Mouse (Mus musculus) macrophage (primary cell): ENCODE measurements around the gene Tesk2. TPM values are rescaled to one million over a fixed set of nuclear protein-coding genes. Genes with fewer than 3 reads are reported as not detected.

Experiments used
- H3K27ac ChIP-seq: fragments of 350-480 bp; formaldehyde crosslinking; 2 replicates; pipeline ENCODE4 v1.9.0; 2021
- H3K36me3 ChIP-seq: fragments of 350-480 bp; formaldehyde crosslinking; 2 replicates; pipeline ENCODE4 v1.9.0; 2021; ENCODE audit errors: inconsistent target
- H3K4me3 ChIP-seq: fragments of 350-480 bp; formaldehyde crosslinking; 2 replicates; pipeline ENCODE4 v1.9.0; 2021; ENCODE audit errors: inconsistent target
- H3K79me2 ChIP-seq: fragments of 350-480 bp; formaldehyde crosslinking; 2 replicates; pipeline ENCODE4 v1.9.0; 2021; ENCODE audit errors: inconsistent target
- WGBS: methylation state at CpG from one replicate; pipeline ENCODE4 v1.1.7; 2026; ENCODE audit warnings: inconsistent platforms; ENCODE audit not compliant: missing documents; 5-methylcytosine and 5-hydroxymethylcytosine counted together
- polyA plus RNA-seq: library from polyadenylated mRNA; stranded (reverse); fragments of 250-400 nt; gene quantifications from 3 replicates; pipeline ENCODE4 v1.2.4, GENCODE M21; 2018; ENCODE audit warnings: inconsistent platforms

The Tesk2 gene
- polyA plus RNA-seq, 1 experiment from 2014 or later: 8.1 TPM

- no peaks in the 10 kb centered on the region for H3K36me3 ChIP-seq
- H3K79me2 ChIP-seq: no peaks in the 10 kb centered on the region
- peak overlapping the region; percentile 92 for H3K27ac ChIP-seq
- 12% methylated on average over 3 of the region's 3 CpGs for WGBS
- H3K4me3 ChIP-seq: no peak overlapping the region
These were observed 68.2 kb downstream of the Tesk2 start for GRCm38 (mm10) chr4:116788956-116789355.

GRCm38 (mm10) chr4:116792453-116792852 lies 71.7 kb downstream of the Tesk2 start:
- Histone ChIP-seq H3K79me2 (no peaks in the 10 kb centered on the region), H3K27ac (no peak overlapping the region), H3K36me3 (no peaks in the 10 kb centered on the region), H3K4me3 (no peak overlapping the region)
- WGBS: 97% methylated on average over 8 of the region's 8 CpGs

- 73% methylated on average over 2 of the region's 2 CpGs for WGBS
- no peaks in the 10 kb centered on the region for H3K36me3 ChIP-seq
These were observed 73.5 kb downstream of the Tesk2 start for GRCm38 (mm10) chr4:116794273-116794672.

GRCm38 (mm10) chr4:116796442-116797110 lies 75.8 kb downstream of the Tesk2 start:
- no peak overlapping the region for H3K4me3 ChIP-seq
- H3K79me2 ChIP-seq: no peaks in the 10 kb centered on the region
- H3K27ac ChIP-seq: no peak overlapping the region
- peaks cover 6% of the 10 kb centered on the region; the same call in 1 of the 2 replicates for H3K36me3 ChIP-seq
- WGBS: 91% methylated on average over 1 of the region's 1 CpGs

More at GRCm38 (mm10) chr4:116794273-116794672, 73.5 kb downstream of the Tesk2 start:
- H3K79me2 ChIP-seq: no peaks in the 10 kb centered on the region
- no peak overlapping the region for H3K27ac ChIP-seq
- H3K4me3 ChIP-seq: no peak overlapping the region

GRCm38 (mm10) chr4:116799901-116800300 lies 79.2 kb downstream of the Tesk2 start:
- H3K27ac ChIP-seq: no peak overlapping the region
- peaks cover 39% of the 10 kb centered on the region for H3K36me3 ChIP-seq
- WGBS: 42% methylated on average over 5 of the region's 5 CpGs
- no peaks in the 10 kb centered on the region for H3K79me2 ChIP-seq
- H3K4me3 ChIP-seq: no peak overlapping the region

- peaks cover 33% of the 10 kb centered on the region for H3K36me3 ChIP-seq
- H3K79me2 ChIP-seq: peaks cover 19% of the 10 kb centered on the region
- peak within 1 kb of the TSS; percentile 77 for H3K4me3 ChIP-seq
- under 1% methylated on average over 56 of the region's 58 CpGs for WGBS
- H3K27ac ChIP-seq: peak within 1 kb of the TSS; percentile 89
These were observed 86.7 kb downstream of the Tesk2 start, which contains the start of the genes Toe1 and Mutyh for GRCm38 (mm10) chr4:116807197-116808129. Toe1 (minus strand) TSS chr4:116807640. Mutyh (plus strand) TSS chr4:116807723.

GRCm38 (mm10) chr4:116811012-116811411 lies 90.3 kb downstream of the Tesk2 start:
- WGBS: 51% methylated on average over 3 of the region's 3 CpGs
- peaks cover 13% of the 10 kb centered on the region for H3K79me2 ChIP-seq

GRCm38 (mm10) chr4:116815276-116815675 lies 94.5 kb downstream of the Tesk2 start:
- H3K27ac ChIP-seq: no peak overlapping the region
- no peaks in the 10 kb centered on the region for H3K79me2 ChIP-seq
- no peaks in the 10 kb centered on the region for H3K36me3 ChIP-seq
- WGBS: 93% methylated on average over 5 of the region's 5 CpGs
- no peak overlapping the region for H3K4me3 ChIP-seq

More at GRCm38 (mm10) chr4:116811012-116811411, 90.3 kb downstream of the Tesk2 start:
- Histone ChIP-seq H3K4me3 (no peak overlapping the region), H3K27ac (no peak overlapping the region), H3K36me3 (no peaks in the 10 kb centered on the region)

GRCm38 (mm10) chr4:116817486-116817885 lies 96.7 kb downstream of the Tesk2 start:
- 86% methylated on average over 5 of the region's 6 CpGs for WGBS
- no peaks in the 10 kb centered on the region for H3K36me3 ChIP-seq
- no peaks in the 10 kb centered on the region for H3K79me2 ChIP-seq
- H3K27ac ChIP-seq: no peak overlapping the region
- H3K4me3 ChIP-seq: no peak overlapping the region

- H3K79me2 ChIP-seq: no peaks in the 10 kb centered on the region
- no peaks in the 10 kb centered on the region for H3K36me3 ChIP-seq
- no peak overlapping the region for H3K4me3 ChIP-seq
- WGBS: 59% methylated on average over 32 of the region's 32 CpGs
- H3K27ac ChIP-seq: no peak overlapping the region
These were observed 99.5 kb downstream of the Tesk2 start for GRCm38 (mm10) chr4:116819968-116820901.

- WGBS: 1% methylated on average over 51 of the region's 51 CpGs
- no peak overlapping the region for H3K27ac ChIP-seq
- H3K4me3 ChIP-seq: peak overlapping the region; percentile 50
- H3K36me3 ChIP-seq: no peaks in the 10 kb centered on the region
- no peaks in the 10 kb centered on the region for H3K79me2 ChIP-seq
These were observed 100.3 kb downstream of the Tesk2 start for GRCm38 (mm10) chr4:116820902-116821693.

- no peaks in the 10 kb centered on the region for H3K79me2 ChIP-seq
- no peaks in the 10 kb centered on the region for H3K36me3 ChIP-seq
- no peak within 1 kb of the TSS for H3K27ac ChIP-seq
- WGBS: 11% methylated on average over 9 of the region's 9 CpGs
- peak within 1 kb of the TSS; percentile 50 for H3K4me3 ChIP-seq
These were observed 100.9 kb downstream of the Tesk2 start, which contains the start of gene Hpdl for GRCm38 (mm10) chr4:116821694-116822016. Hpdl (minus strand) TSS chr4:116821707.

- H3K27ac ChIP-seq: no peak overlapping the region; the same call in 1 of the 2 replicates
- H3K36me3 ChIP-seq: no peaks in the 10 kb centered on the region
- peak overlapping the region; percentile 47 for H3K4me3 ChIP-seq
- whole genome bisulfite sequencing: 3% methylated on average over 29 of the region's 29 CpGs
- H3K79me2 ChIP-seq: no peaks in the 10 kb centered on the region
These were observed 103.8 kb downstream of the Tesk2 start for GRCm38 (mm10) chr4:116824541-116825004.
